Mouse (Mus musculus): ENCODE data around the gene Nol12. TPM values are rescaled to one million over a fixed set of nuclear protein-coding genes. Genes with fewer than 3 reads are reported as not detected.

The Nol12 gene
- polyA plus RNA-seq, 2 experiments, result 41.0 to 53.1 TPM

GRCm38 (mm10) chr15:78992235-78992634, 57.5 kb downstream of the Nol12 start:
- no peak overlapping the region for H3K9ac ChIP-seq (ENCODE audit: low read depth, low read length, severe bottlenecking)
- no peak overlapping the region for H3K4me3 ChIP-seq (replicated peaks; ENCODE audit: low read length)
- ATAC-seq (ENCODE audit: low FRiP score, low read depth), result no peak
- H3K27ac ChIP-seq (replicated peaks; ENCODE audit: low read depth, low read length), result no peak overlapping the region
- H3K36me3 ChIP-seq (ENCODE audit: control insufficient read depth, insufficient read depth, low read length), result peaks cover 91% of the 10 kb centered on the region
- no peaks in the 10 kb centered on the region for H3K27me3 ChIP-seq (ENCODE audit: control insufficient read depth, insufficient read depth, low read length)
- peaks cover 5% of the 10 kb centered on the region; the same call in 1 of the 2 replicates for H3K4me1 ChIP-seq (ENCODE audit: control insufficient read depth, insufficient read depth, low read length)
- WGBS, result 93% methylated on average over 7 of the region's 7 CpGs
- no peaks in the 10 kb centered on the region for H3K9me3 ChIP-seq (ENCODE audit: control insufficient read depth, low read length)
- no peak for DNase-seq (ENCODE audit: low spot score)
- no peak for TF ChIP-seq POLR2A (IDR thresholded peaks at IDR 0.05; ENCODE audit: borderline replicate concordance, extremely low read depth, insufficient read depth, insufficient read length)
- H3K4me2 ChIP-seq (replicated peaks; ENCODE audit: low read depth, low read length, severe bottlenecking), result no peak overlapping the region

- Histone ChIP-seq H3K9ac (ENCODE audit: low read depth, low read length, severe bottlenecking) (no peak overlapping the region), H3K36me3 (ENCODE audit: control insufficient read depth, insufficient read depth, low read length) (peaks cover 94% of the 10 kb centered on the region), H3K27ac (replicated peaks; ENCODE audit: low read depth, low read length) (no peak overlapping the region), H3K4me2 (replicated peaks; ENCODE audit: low read depth, low read length, severe bottlenecking) (no peak overlapping the region), H3K4me1 (ENCODE audit: control insufficient read depth, insufficient read depth, low read length) (peaks cover 4% of the 10 kb centered on the region; the same call in 1 of the 2 replicates), H3K9me3 (ENCODE audit: control insufficient read depth, low read length) (no peaks in the 10 kb centered on the region), H3K4me3 (replicated peaks; ENCODE audit: low read length) (no peak overlapping the region), H3K27me3 (ENCODE audit: control insufficient read depth, insufficient read depth, low read length) (no peaks in the 10 kb centered on the region)
- TF ChIP-seq POLR2A (IDR thresholded peaks at IDR 0.05; ENCODE audit: borderline replicate concordance, extremely low read depth, insufficient read depth, insufficient read length), result no peak
- DNase-seq (ENCODE audit: low spot score) (no peak), ATAC-seq (ENCODE audit: low FRiP score, low read depth) (no peak)
- 96% methylated on average over 24 of the region's 24 CpGs for WGBS
Observed at GRCm38 (mm10) chr15:78992925-78993324, 58.2 kb downstream of the Nol12 start.

Small RNA genes within 50 kb of the gene (microRNA-seq; reads per million reads assigned to microRNA genes)
- gene Mir6955, result not detected

Other genes with a start within 250 kb of the Nol12 start
- 0.19 and 0.24 TPM in 2 replicates for gene Elfn2, start 216.2 kb upstream of the Nol12 start, polyA plus RNA-seq (2012; rRNA removed)
- gene Elfn2, start 216.2 kb upstream of the Nol12 start, polyA plus RNA-seq (2014; fragmentation: Nextera tagmentation; extraction: Ambion mirVana), result 0.04 TPM in 1 of 2 replicates, not detected in the other
- gene Mfng, start 161.5 kb upstream of the Nol12 start, polyA plus RNA-seq (2012; rRNA removed), result 13.9 and 17.3 TPM in 2 replicates
- gene Mfng, start 161.5 kb upstream of the Nol12 start, polyA plus RNA-seq (2014; fragmentation: Nextera tagmentation; extraction: Ambion mirVana), result 10.1 and 11.7 TPM in 2 replicates
- gene Card10, start 131.9 kb upstream of the Nol12 start, polyA plus RNA-seq (2012; rRNA removed), result 9.0 and 12.4 TPM in 2 replicates
- gene Card10, start 131.9 kb upstream of the Nol12 start, polyA plus RNA-seq (2014; fragmentation: Nextera tagmentation; extraction: Ambion mirVana), result 4.4 and 5.1 TPM in 2 replicates
- 25.2 and 34.3 TPM in 2 replicates for gene Cdc42ep1, start 92.3 kb upstream of the Nol12 start, polyA plus RNA-seq (2012; rRNA removed)
- gene Cdc42ep1, start 92.3 kb upstream of the Nol12 start, polyA plus RNA-seq (2014; fragmentation: Nextera tagmentation; extraction: Ambion mirVana), result 23.1 and 24.3 TPM in 2 replicates
- gene Lgals2, start 79.4 kb upstream of the Nol12 start, polyA plus RNA-seq (2012; rRNA removed), result 0.65 and 0.72 TPM in 2 replicates
- gene Lgals2, start 79.4 kb upstream of the Nol12 start, polyA plus RNA-seq (2014; fragmentation: Nextera tagmentation; extraction: Ambion mirVana), result 0.58 TPM in 1 of 2 replicates, not detected in the other
- 60.6 and 80.6 TPM in 2 replicates for gene Gga1, start 57.7 kb upstream of the Nol12 start, polyA plus RNA-seq (2012; rRNA removed)
- gene Gga1, start 57.7 kb upstream of the Nol12 start, polyA plus RNA-seq (2014; fragmentation: Nextera tagmentation; extraction: Ambion mirVana), result 43.6 and 45.0 TPM in 2 replicates
- 0.19 and 0.20 TPM in 2 replicates for gene Gm49510, start 35.3 kb upstream of the Nol12 start, polyA plus RNA-seq (2012; rRNA removed)
- gene Gm49510, start 35.3 kb upstream of the Nol12 start, polyA plus RNA-seq (2014; fragmentation: Nextera tagmentation; extraction: Ambion mirVana), result 0.92 and 1.5 TPM in 2 replicates
- 127 and 202 TPM in 2 replicates for gene Sh3bp1, start 35.2 kb upstream of the Nol12 start, polyA plus RNA-seq (2012; rRNA removed)
- 51.7 and 54.9 TPM in 2 replicates for gene Sh3bp1, start 35.2 kb upstream of the Nol12 start, polyA plus RNA-seq (2014; fragmentation: Nextera tagmentation; extraction: Ambion mirVana)
- gene Pdxp, start 21.0 kb upstream of the Nol12 start, polyA plus RNA-seq (2012; rRNA removed), result 32.5 and 44.4 TPM in 2 replicates
- 20.8 and 21.7 TPM in 2 replicates for gene Pdxp, start 21.0 kb upstream of the Nol12 start, polyA plus RNA-seq (2014; fragmentation: Nextera tagmentation; extraction: Ambion mirVana)
- 2,106 and 2,309 TPM in 2 replicates for gene Lgals1, start 8.2 kb upstream of the Nol12 start, polyA plus RNA-seq (2012; rRNA removed)
- 2,467 and 2,738 TPM in 2 replicates for gene Lgals1, start 8.2 kb upstream of the Nol12 start, polyA plus RNA-seq (2014; fragmentation: Nextera tagmentation; extraction: Ambion mirVana)
- gene Triobp, start 12.8 kb downstream of the Nol12 start, polyA plus RNA-seq (2012; rRNA removed), result 64.4 and 72.3 TPM in 2 replicates
- 44.7 and 46.8 TPM in 2 replicates for gene Triobp, start 12.8 kb downstream of the Nol12 start, polyA plus RNA-seq (2014; fragmentation: Nextera tagmentation; extraction: Ambion mirVana)
- 390 and 433 TPM in 2 replicates for gene H1f0, start 93.5 kb downstream of the Nol12 start, polyA plus RNA-seq (2012; rRNA removed)
- 250 and 278 TPM in 2 replicates for gene H1f0, start 93.5 kb downstream of the Nol12 start, polyA plus RNA-seq (2014; fragmentation: Nextera tagmentation; extraction: Ambion mirVana)
- gene Galr3, start 107.0 kb downstream of the Nol12 start, polyA plus RNA-seq (2012; rRNA removed), result 0.39 and 0.49 TPM in 2 replicates
- gene Galr3, start 107.0 kb downstream of the Nol12 start, polyA plus RNA-seq (2014; fragmentation: Nextera tagmentation; extraction: Ambion mirVana), result not detected in 2 replicates
- gene Ankrd54, start 128.0 kb downstream of the Nol12 start, polyA plus RNA-seq (2012; rRNA removed), result 58.3 and 72.3 TPM in 2 replicates
- 44.4 and 54.3 TPM in 2 replicates for gene Ankrd54, start 128.0 kb downstream of the Nol12 start, polyA plus RNA-seq (2014; fragmentation: Nextera tagmentation; extraction: Ambion mirVana)
- 198 and 206 TPM in 2 replicates for gene Eif3l, start 140.2 kb downstream of the Nol12 start, polyA plus RNA-seq (2012; rRNA removed)
- gene Eif3l, start 140.2 kb downstream of the Nol12 start, polyA plus RNA-seq (2014; fragmentation: Nextera tagmentation; extraction: Ambion mirVana), result 214 and 219 TPM in 2 replicates
- 31.0 and 35.4 TPM in 2 replicates for gene Micall1, start 174.0 kb downstream of the Nol12 start, polyA plus RNA-seq (2012; rRNA removed)
- 12.8 and 14.8 TPM in 2 replicates for gene Micall1, start 174.0 kb downstream of the Nol12 start, polyA plus RNA-seq (2014; fragmentation: Nextera tagmentation; extraction: Ambion mirVana)
- 116 and 192 TPM in 2 replicates for gene Polr2f, start 206.1 kb downstream of the Nol12 start, polyA plus RNA-seq (2012; rRNA removed)
- 326 and 334 TPM in 2 replicates for gene Polr2f, start 206.1 kb downstream of the Nol12 start, polyA plus RNA-seq (2014; fragmentation: Nextera tagmentation; extraction: Ambion mirVana)
- gene 1700088E04Rik, start 206.3 kb downstream of the Nol12 start, polyA plus RNA-seq (2012; rRNA removed), result 3.8 and 4.7 TPM in 2 replicates
- 6.1 and 7.1 TPM in 2 replicates for gene 1700088E04Rik, start 206.3 kb downstream of the Nol12 start, polyA plus RNA-seq (2014; fragmentation: Nextera tagmentation; extraction: Ambion mirVana)
- gene Sox10, start 230.3 kb downstream of the Nol12 start, polyA plus RNA-seq (2012; rRNA removed), result 20.3 and 26.9 TPM in 2 replicates
- gene Sox10, start 230.3 kb downstream of the Nol12 start, polyA plus RNA-seq (2014; fragmentation: Nextera tagmentation; extraction: Ambion mirVana), result 7.8 and 9.0 TPM in 2 replicates